Mouse (Mus musculus) liver, embryonic 14.5 days (tissue): ENCODE results near the gene Popdc2.

Experiments
- CTCF ChIP-seq: IDR thresholded peaks from 2 replicates; pipeline ENCODE4 v1.5.1; 2016; ENCODE audit warnings: antibody characterized with exemption, low read depth, control low read depth
- EP300 ChIP-seq: IDR thresholded peaks from 2 replicates; pipeline ENCODE4 v1.6.1; 2016; ENCODE audit warnings: antibody characterized with exemption, low read depth

GRCm38 (mm10) chr16:38392126-38392894 lies 30.3 kb downstream of the Popdc2 start:
- TF ChIP-seq CTCF: no peak
- TF ChIP-seq EP300: no peak
